Mouse (Mus musculus) gastrocnemius, postnatal 36 days (tissue): ENCODE data around the gene Tfe3. TPM values are rescaled to one million over a fixed set of nuclear protein-coding genes. Genes with fewer than 3 reads are reported as not detected.
"Not testable (repeated sequence)": the region's sequence is repeated elsewhere in the genome, so short reads cannot be mapped to it uniquely, and the experiment has no call there.

Experiments used
- DNase-seq, 2 experiments: peaks; one replicate each; pipeline ENCODE4 v3.0.0; 2022
- intact Hi-C: fragments of 180-260 bp; cut with DNase I; formaldehyde crosslinking; loops from one replicate; pipeline ENCODE4 v1.15.1; 2025
- microRNA-seq, 2 experiments: library from miRNA; unstranded; fragments of <30 nt; microRNA quantifications; one replicate each; pipeline ENCODE4 v1.2.0; 2021
- total RNA-seq, 2 experiments: library from RNA; stranded (reverse); gene quantifications; 2 replicates each; pipeline ENCODE4 v1.2.3; 2021

Tfe3 gene
- total RNA-seq, 2 experiments from 2014 or later: 8.0 to 8.1 TPM

DNA sequence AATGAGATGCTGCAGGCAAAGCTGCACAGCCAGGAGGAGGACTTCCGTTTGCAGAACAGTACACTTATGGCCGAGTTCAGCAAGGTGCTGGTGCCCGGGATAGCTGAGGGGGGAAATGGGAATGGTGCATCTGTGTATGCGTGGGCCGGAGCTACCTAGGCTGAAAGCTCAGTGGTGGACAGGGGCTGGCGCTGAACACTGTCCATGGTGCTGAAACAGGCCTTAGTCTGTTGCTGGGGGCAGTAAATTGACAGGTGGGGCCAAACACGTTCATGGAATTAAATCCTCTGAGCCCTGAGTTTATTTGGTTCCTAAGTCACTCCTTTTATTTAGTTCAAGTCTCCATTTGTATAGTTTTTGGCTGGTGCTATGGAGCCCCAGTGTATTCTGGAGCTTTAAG, 32.7 kb downstream of the Tfe3 start:
- intact Hi-C loops: no loop called here
- DNase-seq: no peak

DNA sequence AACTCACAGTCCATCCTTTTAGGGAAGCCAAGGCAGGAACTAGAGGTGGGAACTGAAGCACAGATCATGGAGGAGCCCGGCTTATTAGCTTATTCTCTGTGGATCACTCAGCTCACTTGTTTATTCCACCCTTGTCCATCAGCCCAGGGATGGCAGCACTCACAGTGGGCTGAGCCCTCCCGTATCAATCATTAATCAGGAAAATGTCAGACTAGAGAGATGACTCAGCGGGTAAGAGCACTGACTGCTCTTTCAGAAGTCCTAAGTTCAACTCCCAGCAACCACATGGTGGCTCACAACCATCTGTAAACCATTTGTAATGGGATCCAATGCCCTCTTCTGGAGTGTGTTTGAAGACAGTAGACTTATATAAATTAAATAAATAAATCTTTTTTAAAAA, 35.0 kb downstream of the Tfe3 start:
- DNase-seq: no peak
- intact Hi-C loops: no loop called here

DNA sequence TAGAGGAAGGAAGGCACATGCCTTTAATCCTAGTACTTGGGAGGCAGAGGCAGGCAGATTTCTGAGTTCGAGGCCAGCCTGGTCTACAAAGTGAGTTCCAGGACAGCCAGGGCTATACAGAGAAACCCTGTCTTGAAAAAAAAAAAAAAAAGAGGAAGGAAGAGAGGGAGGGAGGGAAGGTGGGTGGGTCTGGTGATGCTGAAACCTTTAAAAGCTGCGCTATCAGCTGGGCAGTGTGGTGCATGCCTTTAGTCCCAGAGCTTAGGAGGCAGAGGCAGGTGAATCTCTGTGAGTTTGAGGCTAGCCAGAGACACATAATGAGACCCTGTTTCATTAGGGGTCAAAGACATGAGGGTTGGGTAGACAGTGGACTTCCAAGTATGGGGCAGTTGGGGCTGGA, 39.8 kb downstream of the Tfe3 start:
- intact Hi-C loops, DNase-seq: not testable (repeated sequence)

DNA sequence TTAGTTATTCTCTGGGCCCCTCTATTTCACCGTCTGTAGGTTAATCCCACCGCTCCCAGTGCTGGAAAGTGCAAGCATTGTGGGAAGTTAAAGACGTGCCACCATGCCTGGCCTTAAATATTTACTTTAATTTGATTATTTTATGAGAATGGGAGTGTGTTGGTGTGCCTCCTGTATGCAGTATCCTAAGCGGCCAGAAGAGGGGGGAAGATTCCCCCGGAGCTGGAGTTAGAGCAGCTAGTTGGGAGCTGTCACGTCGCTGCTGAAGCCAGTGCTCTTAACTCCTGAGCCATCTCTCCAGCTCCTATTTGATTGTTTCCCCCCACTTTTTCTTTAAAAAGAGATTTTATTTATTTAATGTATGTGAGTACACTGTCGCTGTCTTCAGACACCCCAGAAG, 52.7 kb downstream of the Tfe3 start:
- not testable (repeated sequence) for DNase-seq

DNA sequence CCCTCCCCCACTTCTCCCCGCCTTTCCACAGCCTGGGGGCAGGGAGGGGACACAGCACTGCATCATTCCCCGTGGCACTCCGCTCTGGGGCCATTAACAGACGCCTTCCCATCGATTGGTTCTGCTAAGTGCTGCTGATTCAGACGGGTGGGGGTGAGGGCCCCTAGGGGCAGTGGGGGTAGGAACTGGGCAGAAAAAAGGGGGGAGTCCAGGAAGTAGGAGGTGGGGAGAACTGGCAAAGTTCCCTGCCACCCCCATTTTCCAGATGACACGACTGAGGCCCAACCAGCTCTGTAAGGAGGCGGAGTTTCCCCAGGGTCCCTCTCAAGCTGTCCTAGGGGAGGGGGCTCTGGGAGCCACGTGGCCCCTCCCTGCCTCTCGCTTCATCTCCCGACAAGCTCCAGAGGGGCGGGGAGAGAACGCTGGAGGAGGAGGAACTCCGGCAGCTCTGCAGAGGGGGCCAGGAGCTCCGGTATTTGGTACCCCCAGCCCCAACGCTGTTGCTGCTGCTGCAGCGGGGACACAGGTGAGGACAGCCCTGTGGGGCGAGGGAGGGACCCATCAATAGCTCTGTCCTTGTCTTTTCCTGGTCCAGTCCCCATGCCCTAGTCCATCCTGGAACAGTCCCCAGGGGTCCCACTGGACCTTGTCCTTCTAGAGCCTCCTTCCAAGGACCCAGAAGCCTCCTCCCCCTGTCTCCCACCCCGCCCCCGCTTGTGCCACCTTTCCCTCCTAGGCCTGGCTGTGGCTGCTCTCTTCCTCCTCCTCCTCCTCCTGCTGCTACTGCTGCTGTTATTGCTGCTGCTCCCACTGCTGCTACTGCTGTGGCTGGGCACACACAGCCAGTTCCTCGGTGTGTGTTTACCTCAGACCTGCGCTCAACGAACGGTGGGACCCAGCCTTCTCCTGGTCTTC, 59.8 kb downstream of the Tfe3 start, which contains the start of gene Kcnd1:
TSS of gene Kcnd1 (plus strand) at position 425 of the 915 bp plus-strand sequence.
- intact Hi-C loops: no loop called here
- peak in 1 of 2 experiments; percentile 25 for DNase-seq

More for the DNA sequence above, 52.7 kb downstream of the Tfe3 start:
- intact Hi-C loops: not testable (repeated sequence)

Small RNAs within 50 kb of the gene (microRNA-seq; reads per million reads assigned to microRNA genes)
- gene Mir1198: 31.2 to 35.4 reads per million in 2 experiments

Other genes with a start within 250 kb of the Tfe3 start
- gene Foxp3, start 188.9 kb upstream of the Tfe3 start, total RNA-seq: under 1 TPM in 1 of 2 experiments, not detected in 1; 0.18 TPM
- 1 to 10 TPM; 2.0 TPM for gene Ppp1r3f, start 188.3 kb upstream of the Tfe3 start, total RNA-seq
- gene Ccdc22, start 157.0 kb upstream of the Tfe3 start, total RNA-seq: 10 to 100 TPM in 1 of 2 experiments, 1 to 10 TPM in 1; 9.8 to 11.5 TPM
- gene Cacna1f, start 155.5 kb upstream of the Tfe3 start, total RNA-seq: not detected
- gene Syp, start 124.1 kb upstream of the Tfe3 start, total RNA-seq: 1 to 10 TPM; 1.1 TPM
- gene Prickle3, start 105.3 kb upstream of the Tfe3 start, total RNA-seq: 10 to 100 TPM; 23.1 to 24.9 TPM
- 10 to 100 TPM; 28.0 to 43.2 TPM for gene Plp2, start 91.2 kb upstream of the Tfe3 start, total RNA-seq
- 10 to 100 TPM; 18.8 to 20.6 TPM for gene Magix, start 81.3 kb upstream of the Tfe3 start, total RNA-seq
- gene Gpkow, start 65.4 kb upstream of the Tfe3 start, total RNA-seq: 10 to 100 TPM; 11.2 to 12.9 TPM
- gene Wdr45, start 48.2 kb upstream of the Tfe3 start, total RNA-seq: 10 to 100 TPM; 27.2 to 32.0 TPM
- gene Gm45208, start 40.3 kb upstream of the Tfe3 start, total RNA-seq: not detected
- gene Praf2, start 34.1 kb upstream of the Tfe3 start, total RNA-seq: 1 to 10 TPM; 3.8 to 4.9 TPM
- 1 to 10 TPM in 1 of 2 experiments, under 1 TPM in 1; 0.81 to 1.2 TPM for gene Ccdc120, start 11.7 kb upstream of the Tfe3 start, total RNA-seq
- 10 to 100 TPM; 17.3 to 19.2 TPM for gene Gripap1, start 27.2 kb downstream of the Tfe3 start, total RNA-seq
- under 1 TPM; 0.15 to 0.20 TPM for gene Kcnd1, start 59.7 kb downstream of the Tfe3 start, total RNA-seq
- gene Otud5, start 78.8 kb downstream of the Tfe3 start, total RNA-seq: 10 to 100 TPM; 14.6 to 16.6 TPM
- gene Pim2, start 115.7 kb downstream of the Tfe3 start, total RNA-seq: 1 to 10 TPM in 1 of 2 experiments, under 1 TPM in 1; 0.99 to 1.8 TPM
- 1 to 10 TPM; 8.4 to 8.8 TPM for gene Slc35a2, start 121.5 kb downstream of the Tfe3 start, total RNA-seq
- gene Pqbp1, start 136.7 kb downstream of the Tfe3 start, total RNA-seq: 10 to 100 TPM; 21.2 to 22.0 TPM
- gene Timm17b, start 136.8 kb downstream of the Tfe3 start, total RNA-seq: 10 to 100 TPM; 35.3 to 39.1 TPM
- not detected for gene Gm10491, start 145.3 kb downstream of the Tfe3 start, total RNA-seq
- gene Gm10490, start 147.0 kb downstream of the Tfe3 start, total RNA-seq: not detected
- not detected for gene Pcsk1n, start 157.3 kb downstream of the Tfe3 start, total RNA-seq
- gene Eras, start 166.0 kb downstream of the Tfe3 start, total RNA-seq: not detected
- gene Hdac6, start 185.3 kb downstream of the Tfe3 start, total RNA-seq: 1 to 10 TPM; 4.3 to 4.9 TPM
- gene Gata1, start 215.5 kb downstream of the Tfe3 start, total RNA-seq: not detected